Mouse (Mus musculus) C2C12 (cell line): ENCODE measurements around the gene Ywhae.

Source experiments
- CEBPB ChIP-seq: IDR thresholded peaks from one replicate; pipeline ENCODE4 v1.6.1; 2011; ENCODE audit warnings: low read depth, mild to moderate bottlenecking, control low read depth, moderate library complexity
- CTCF ChIP-seq: IDR thresholded peaks from one replicate; pipeline ENCODE4 v1.5.1; 2011; ENCODE audit not compliant: control insufficient read depth, insufficient read depth, insufficient read length
- FOSL1 ChIP-seq: IDR thresholded peaks from one replicate; pipeline ENCODE4 v1.8.0; 2011; ENCODE audit warnings: mild to moderate bottlenecking, low read length; ENCODE audit not compliant: poor library complexity, insufficient read depth, severe bottlenecking
- MYOD1 ChIP-seq: IDR thresholded peaks from one replicate; pipeline ENCODE4 v1.6.1; 2011; ENCODE audit warnings: low read depth; ENCODE audit not compliant: control insufficient read depth, insufficient read length
- MYOG ChIP-seq: IDR thresholded peaks from one replicate; pipeline ENCODE4 v1.6.1; 2011; ENCODE audit not compliant: control insufficient read depth, insufficient read length; ENCODE audit errors: extremely low read depth
- USF1 ChIP-seq: IDR thresholded peaks from one replicate; pipeline ENCODE4 v1.6.1; 2011; ENCODE audit warnings: low read depth, mild to moderate bottlenecking, control low read depth, moderate library complexity

- no peak for TF ChIP-seq CTCF
- no peak for TF ChIP-seq MYOG
- no peak for TF ChIP-seq USF1
- no peak for TF ChIP-seq MYOD1
- no peak for TF ChIP-seq CEBPB
- no peak for TF ChIP-seq FOSL1
Measured at GRCm38 (mm10) chr11:75733227-75733940, 715 bp downstream of the Ywhae start.
